Mouse (Mus musculus) layer of hippocampus, adult 18-20 months (tissue): ENCODE measurements around the gene Dffa. TPM values are rescaled to one million over a fixed set of nuclear protein-coding genes. Genes with fewer than 3 reads are reported as not detected.
A peak's percentile ranks its signal among the peaks of the same experiment; 100 is the strongest.
"Not testable (repeated sequence)": the region's sequence is repeated elsewhere in the genome, so short reads cannot be mapped to it uniquely, and the experiment has no call there.

Experiments used
- DNase-seq, 2 experiments: peaks; one replicate each; pipeline ENCODE4 v3.0.0; 2022; ENCODE audit warnings: low spot score in 2 of 2
- total RNA-seq, 2 experiments: library from RNA; stranded (reverse); gene quantifications; 2 replicates each; pipeline ENCODE4 v1.2.3; 2021

The Dffa gene
- total RNA-seq, 2 experiments from 2014 or later = 48.8 to 50.7 TPM

GRCm38 (mm10) chr4:149097956-149098355 is 6.0 kb upstream of the Dffa start:
- no peak for DNase-seq

- DNase-seq = no peak
Observed at GRCm38 (mm10) chr4:149098571-149098970, 5.4 kb upstream of the Dffa start.

- peak; percentile 85 to 94 for DNase-seq
Observed at GRCm38 (mm10) chr4:149099369-149100017, 4.5 kb upstream of the Dffa start, which contains the start of gene Pex14. Pex14 (minus strand) TSS chr4:149099876.

DNA sequence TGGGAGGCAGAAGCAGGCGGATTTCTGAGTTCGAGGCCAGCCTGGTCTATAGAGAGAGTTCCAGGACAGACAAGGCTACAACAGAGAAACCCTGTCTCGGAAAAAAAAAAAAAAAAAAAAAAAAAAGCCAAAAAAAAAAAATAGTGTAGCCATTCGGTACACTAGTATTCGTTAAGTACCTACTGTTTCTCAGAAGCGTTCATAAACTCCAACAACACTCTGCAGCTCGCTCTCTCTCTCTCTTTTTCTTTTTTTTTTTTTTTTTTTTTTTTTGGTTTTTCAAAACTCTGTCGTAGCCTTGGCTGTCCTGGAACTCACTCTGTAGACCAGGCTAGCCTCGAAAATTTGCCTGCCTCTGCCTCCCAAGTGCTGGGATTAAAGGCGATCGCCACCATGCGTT is 3.5 kb upstream of the Dffa start:
- DNase-seq = not testable (repeated sequence)

GRCm38 (mm10) chr4:149101456-149101855 is 2.5 kb upstream of the Dffa start:
- no peak for DNase-seq

- DNase-seq = not testable (repeated sequence)
Observed at GRCm38 (mm10) chr4:149119978-149120562, 16.1 kb downstream of the Dffa start.

GRCm38 (mm10) chr4:149123432-149123831 is 19.5 kb downstream of the Dffa start:
- no peak for DNase-seq

DNA sequence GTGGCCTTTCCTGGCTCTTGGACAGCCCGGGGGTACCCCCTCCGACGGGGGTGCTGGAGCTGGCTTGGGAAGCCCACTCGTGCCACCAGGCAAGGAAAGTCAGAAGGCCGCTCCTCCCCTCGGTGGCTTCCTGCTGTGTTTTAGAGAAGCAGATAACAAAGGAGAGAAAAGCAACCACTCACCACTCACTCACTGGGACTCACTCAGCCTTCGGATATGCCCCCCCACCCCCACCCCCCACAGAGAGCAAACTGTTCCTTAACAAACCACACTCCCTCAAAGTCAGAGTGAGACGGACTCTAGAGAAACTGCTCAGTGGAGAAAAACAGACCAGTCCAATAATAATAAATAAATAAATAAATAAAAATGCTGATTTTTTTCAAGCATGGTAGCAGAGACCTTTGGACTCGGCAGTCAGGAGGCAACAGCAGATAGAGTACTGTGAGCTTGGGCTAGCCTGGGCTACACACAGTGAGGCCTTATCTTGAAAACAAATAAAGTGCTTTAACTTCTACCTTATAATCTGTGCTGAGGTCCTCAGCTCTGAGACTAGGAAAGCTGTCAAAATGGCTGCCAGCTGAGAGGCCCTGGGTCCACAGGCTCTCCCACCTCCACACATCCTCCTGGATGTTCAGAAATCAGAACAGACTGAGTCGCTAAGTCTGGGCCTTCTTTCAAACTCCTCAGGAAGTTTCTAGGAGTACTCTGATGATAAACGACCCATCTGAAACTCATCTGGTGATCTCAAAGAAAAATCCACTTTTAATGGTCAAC is 21.6 kb downstream of the Dffa start:
- DNase-seq = no peak

DNA sequence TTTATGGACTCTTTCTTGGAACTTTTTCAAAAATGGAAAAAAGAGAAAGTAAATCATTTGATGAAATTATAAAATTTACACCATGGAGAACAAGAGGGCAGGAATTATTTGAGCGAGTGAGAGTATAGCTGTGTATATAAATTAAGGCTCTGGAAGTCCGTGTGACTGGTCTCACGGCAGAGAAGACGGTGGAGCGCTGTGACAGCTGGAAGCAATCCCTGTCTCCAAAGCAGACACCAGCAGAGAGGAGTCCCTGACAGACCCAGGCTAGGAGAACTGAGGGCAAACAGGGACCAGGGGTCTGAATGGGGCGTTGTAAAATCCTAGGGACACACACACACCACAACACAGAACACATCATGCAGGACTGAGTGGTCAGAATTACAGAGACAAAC is 22.2 kb downstream of the Dffa start:
- no peak for DNase-seq

DNA sequence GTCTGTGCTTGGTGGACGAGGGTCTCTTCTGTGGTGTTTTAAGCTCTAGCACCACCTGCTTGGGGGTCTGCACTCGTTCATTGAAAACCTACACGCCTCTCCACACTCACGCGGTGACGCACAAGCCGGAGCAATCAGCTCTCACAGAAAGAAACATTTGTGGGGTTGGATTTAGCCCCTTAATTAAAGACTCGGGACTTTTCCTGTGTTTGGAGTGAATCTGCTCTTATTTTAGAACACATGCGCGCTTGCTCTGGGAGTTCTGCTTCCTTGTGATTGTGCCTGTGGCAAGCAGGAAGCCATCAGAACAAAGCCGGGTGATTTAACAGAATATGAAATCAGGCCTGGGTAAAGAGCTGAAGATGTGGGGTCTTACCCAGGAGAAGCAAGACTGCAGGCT is 22.7 kb downstream of the Dffa start, which contains the start of gene Cort:
TSS of gene Cort (minus strand) at position 101 of the 400 bp plus-strand sequence.
- no peak for DNase-seq

DNA sequence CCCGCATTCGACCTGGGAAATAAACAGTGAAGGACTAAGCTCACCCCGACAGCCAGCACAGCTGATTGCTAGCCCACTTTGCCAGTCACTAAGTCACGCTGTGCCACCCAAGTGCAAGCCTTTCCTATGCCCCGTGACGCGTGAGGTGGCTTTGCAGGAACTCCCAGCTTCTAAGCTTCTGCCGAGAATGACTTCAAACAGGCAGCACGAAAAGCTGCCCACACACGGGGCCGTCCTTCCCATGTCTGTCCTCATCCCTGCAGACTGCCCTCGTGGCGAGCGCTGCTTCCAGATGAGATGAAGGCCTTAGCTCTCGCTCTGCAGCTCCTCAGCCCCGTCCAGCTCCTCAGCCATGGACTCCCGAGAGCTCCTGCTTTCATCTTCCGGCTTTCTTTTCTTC is 24.5 kb downstream of the Dffa start:
- no peak for DNase-seq

GRCm38 (mm10) chr4:149131021-149131752 is 27.2 kb downstream of the Dffa start:
- no peak for DNase-seq

- no peak for DNase-seq
Observed at GRCm38 (mm10) chr4:149131789-149132565, 28.0 kb downstream of the Dffa start.

DNA sequence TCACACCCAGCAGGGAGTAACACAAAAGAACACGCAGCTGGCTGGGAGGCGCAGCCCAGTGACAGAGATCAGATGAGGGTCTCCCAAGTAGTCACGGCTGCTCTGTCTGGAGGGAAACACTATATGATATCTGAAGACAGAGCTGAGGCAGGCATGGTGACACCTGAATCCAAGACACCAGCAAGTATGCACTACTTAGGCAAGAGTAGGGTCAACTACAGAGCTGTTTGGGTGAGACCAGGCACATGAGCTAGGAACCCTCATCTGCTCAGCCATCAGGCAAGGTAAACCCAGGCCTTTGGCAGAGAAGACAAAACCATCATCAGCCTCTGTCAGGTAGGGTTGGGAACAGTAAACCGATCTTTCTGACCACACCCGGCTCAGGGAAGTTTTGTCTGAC is 29.4 kb downstream of the Dffa start:
- DNase-seq = no peak

- no peak for DNase-seq
Observed at GRCm38 (mm10) chr4:149136116-149136850, 32.3 kb downstream of the Dffa start.

DNA sequence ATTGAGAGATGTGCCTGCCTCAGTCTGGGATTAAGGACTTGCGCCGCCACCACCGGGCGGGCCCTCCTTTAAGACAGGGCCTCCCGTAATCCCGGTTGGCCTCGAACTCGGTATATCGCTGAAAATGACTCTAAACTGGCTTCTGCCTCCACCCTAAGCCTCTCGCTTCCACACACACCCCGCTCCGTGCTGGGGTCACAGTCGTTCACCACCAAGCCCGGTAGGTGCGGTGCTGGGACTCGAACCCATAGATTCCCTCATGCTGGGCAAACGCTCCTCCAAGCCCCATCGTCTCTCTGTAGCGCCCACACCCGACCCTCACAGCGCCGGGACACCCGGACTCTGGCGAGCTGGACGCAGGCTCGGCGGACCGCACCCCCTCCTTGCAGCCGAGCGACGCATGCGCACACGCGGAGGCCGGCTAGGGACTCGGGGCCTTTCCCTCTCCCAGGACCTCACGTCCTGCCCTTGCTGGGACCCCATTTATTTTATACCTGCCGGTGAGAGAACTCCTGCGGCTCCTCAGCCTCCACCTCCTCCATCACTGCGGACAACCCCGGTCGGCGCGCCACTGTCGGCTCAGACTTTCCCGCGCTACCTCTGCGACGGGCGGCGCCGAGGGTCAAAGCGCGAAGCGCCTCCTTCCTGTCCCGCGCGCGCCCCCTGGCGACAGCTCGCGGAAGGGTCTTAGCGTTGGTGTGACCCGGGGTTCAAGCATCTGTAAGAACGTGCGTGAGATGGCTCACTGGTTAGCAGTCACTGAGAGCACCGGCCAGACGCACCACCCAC is 33.2 kb downstream of the Dffa start, which contains the start of gene Cenps:
TSS of gene Cenps (minus strand) at position 648 of the 789 bp plus-strand sequence.
- DNase-seq = peak; percentile 81 to 92

DNA sequence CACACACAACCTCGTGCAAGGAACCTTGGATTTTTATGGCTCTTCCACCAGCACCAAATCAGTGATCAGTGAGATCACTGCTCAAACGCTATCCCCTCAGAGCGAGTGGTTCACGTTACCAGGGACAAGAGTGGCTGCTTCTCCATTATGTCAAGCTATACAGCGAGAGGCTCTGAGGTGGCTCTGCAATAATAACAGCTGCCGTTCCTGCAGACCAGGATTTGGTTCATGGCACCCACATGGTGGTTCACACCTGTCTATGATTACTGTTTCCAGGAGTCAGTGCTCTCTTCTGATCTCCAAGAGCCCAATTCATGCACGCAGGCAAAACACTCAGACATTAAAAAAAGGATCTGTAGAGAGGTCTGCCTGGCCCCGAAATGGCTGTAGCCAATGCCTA is 34.6 kb downstream of the Dffa start:
- no peak for DNase-seq

DNA sequence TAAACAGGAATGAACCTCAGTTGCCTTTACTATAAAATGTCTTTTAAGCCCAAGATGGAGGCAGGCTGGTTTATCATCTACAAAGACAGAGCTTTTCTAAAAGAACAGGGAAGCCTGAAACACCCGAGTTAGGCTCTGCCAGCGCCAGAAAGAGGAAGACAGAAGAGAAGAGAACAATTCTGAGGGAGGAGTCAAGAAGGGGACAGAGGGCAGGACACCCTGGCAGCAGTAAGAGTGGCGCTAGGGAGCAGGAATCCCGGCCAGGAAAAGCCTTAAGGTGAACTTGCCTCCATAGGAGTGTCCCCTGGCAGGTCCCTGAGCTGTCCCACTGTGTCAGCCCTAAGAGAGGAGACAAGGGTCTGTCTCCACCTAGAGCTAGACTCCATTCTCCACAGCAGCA is 39.6 kb downstream of the Dffa start:
- DNase-seq = no peak

DNA sequence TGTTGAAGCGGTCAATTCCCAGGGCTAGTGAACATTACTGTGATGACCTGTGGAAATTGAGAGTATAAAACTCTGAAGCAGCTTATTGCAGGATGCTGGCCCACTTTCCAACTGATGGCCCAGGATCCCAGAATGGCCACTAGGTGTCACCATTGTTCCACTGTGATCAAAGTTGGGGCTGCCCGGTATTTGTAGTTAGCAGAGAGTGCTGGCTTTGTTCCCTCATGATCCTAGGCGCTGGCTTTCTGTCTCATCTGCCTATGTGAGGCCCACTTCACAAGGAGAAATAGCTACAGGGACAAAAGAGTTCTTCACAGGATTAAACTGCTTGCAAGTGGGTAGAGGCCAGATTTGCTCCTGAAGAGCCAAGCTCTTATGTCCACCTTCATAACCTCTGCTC is 40.5 kb downstream of the Dffa start:
- DNase-seq = peak; percentile 77 to 91
